Mouse (Mus musculus): ENCODE measurements at regions not wholly inside any gene's neighbourhood (a gene's known extent, or its start where the extent isn't known, plus 50 kb on each side); places are given as distances from the start of the nearest gene placed in this dataset.

- DNase-seq (ENCODE audit: low spot score), result peak; percentile 56
Observed at GRCm38 (mm10) chr2:71690277-71691161, 54.9 kb upstream of the Itga6 start.

DNA sequence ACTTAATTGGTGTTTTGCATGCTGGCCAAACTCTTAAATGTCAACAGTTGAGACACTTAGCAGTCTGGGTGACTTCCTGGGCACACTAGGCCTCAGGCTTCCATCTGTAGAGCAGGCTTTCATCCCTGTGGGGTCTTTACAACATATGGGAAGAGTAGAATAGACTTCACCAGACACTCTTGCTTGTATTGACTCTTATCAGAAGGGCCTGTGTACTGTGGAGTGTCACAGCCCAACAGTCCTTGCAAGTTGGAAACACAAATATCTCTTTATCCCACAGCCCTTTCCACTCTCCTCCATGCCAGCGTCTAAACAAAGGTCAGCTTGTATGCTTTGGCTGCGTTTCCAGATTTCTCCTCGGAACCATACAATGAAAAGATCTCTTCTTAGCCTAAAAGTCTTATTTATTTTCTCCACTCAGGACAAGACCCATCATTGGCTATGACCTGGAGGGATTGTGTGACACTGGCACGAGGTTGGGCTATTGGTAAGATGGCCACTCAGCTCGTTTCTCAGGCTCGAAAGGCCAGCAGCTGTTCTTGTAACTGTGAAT lies 50.6 kb upstream of the Itga6 start:
- no peak for DNase-seq (ENCODE audit: low spot score)
